Mouse (Mus musculus) T-helper 2 cell (primary cell): ENCODE data around the gene Atf7ip.

Experiments used
- in situ Hi-C: fragments of 300-600 bp; cut with MboI, MseI; formaldehyde crosslinking; loops from one replicate; pipeline ENCODE4 v1.15.1; 2025; ENCODE audit warnings: high pct_unique_total_duplicates

Atf7ip gene

DNA sequence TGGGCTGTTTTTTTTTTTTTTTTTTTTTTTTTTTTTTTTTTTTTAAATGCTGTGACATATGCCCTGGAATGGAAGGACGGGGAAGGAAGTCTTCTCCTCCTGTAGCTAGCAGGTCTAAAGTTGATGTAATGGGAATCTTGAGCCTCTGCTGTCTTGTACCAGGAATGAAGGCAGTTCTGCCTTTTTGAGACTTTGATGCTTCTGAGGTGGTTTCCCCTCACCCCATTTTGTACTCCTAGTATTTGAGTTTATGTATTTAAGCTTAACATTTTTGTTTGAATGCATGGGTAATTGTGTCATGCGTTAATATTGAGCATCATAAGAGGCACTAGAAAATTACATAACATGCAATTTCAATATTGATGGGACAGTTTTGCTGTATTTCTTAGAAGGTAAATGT is 14.4 kb downstream of the Atf7ip start:
- in situ Hi-C loops, result no loop called here

DNA sequence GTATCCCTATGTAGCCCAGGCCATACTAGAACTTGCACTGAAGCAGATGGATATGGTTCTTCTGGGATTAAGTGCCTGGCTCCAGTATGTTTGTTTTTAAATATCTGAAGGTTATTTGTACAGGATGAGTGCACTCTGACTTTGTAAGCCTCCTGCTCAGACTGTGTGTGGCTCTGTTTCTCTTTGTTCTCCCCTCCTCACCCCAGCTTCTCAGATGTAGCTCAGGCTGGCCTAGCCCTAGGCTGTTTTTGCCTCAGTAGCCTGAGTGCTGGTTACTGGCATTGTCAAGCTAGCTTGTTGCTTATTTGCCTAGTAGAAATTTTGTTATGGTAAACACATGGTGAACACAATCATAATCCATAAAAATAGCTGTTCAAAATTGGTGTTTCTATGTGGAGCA is 15.7 kb downstream of the Atf7ip start:
- in situ Hi-C loops, result no loop called here

DNA sequence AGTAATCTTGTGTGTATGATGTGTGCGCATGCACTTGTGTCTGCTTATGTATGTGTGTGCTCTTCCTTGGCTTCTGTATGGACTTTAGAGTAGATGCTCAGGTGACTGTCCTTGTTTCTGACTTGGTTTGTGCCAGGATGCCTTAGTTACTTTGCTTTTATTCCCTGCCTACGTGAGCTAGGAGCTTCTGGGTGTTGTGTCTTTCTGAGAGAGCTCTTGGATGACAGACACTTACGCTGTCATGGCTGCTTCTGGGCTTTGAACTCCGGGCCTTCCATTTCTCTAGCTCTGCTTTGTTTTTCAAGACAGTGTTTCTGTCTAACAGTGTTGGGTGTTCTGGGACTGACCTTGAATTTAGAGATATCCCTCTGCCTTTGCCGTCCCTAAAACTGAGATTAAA is 16.7 kb downstream of the Atf7ip start:
- in situ Hi-C loops, result no loop called here

DNA sequence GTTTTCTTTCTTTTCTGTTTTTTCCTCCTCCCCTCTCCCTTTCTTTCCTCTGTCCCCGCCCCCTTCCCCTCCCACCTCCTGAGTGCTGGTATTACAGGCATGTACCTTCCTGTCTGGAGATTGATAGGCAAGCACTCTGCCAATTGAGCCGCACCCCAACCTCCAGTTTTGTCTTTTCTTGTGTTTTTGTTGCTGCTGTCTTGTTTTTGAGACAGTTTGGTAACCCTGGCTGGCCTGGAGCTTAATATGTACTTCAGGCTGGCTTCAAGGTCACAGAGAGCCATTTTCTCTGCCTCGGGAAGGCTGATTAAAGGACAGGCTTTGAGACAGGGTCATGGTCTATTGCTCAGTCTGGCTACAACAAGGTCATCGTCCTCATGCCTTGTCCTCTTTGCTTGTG is 18.8 kb downstream of the Atf7ip start:
- in situ Hi-C loops, result no loop called here

DNA sequence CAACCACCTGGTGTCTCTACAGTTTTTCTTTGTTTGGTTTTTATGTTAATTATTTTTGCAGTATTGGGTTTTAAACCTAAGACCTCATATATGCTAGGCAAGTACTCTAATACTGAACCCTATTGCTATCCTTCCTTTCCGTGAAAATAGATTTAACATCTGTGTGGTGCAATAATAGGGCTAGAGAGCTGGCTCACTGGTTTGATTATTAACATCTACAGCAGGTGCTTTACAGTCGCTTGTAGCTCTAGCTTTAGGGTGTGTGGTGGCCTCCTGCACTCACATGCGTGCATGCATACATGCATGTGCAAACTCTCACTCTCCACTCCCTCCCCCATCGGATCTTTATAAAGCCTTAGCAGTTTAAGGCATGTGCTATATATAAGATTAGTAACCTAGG is 19.6 kb downstream of the Atf7ip start:
- in situ Hi-C loops, result no loop called here

DNA sequence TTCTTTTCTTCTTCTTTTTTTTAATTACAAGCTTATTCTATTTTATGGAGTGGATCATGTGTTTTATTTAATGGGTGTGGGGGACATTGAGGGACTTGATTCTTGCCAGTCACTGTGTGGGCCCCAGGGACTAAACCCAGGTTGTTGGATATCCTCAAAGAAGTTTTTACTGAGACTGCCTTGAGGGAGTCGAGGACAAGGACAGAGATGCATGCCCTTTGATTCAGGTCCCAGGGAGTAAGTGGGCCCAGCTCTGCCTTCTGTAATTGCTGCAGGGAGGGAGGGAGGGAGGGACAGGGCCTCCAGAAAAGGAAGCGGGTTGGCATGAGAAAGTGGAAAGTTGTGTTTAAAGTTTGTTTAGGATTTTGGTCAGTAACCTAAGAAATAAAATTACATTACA is 23.2 kb downstream of the Atf7ip start:
- in situ Hi-C loops, result no loop called here

DNA sequence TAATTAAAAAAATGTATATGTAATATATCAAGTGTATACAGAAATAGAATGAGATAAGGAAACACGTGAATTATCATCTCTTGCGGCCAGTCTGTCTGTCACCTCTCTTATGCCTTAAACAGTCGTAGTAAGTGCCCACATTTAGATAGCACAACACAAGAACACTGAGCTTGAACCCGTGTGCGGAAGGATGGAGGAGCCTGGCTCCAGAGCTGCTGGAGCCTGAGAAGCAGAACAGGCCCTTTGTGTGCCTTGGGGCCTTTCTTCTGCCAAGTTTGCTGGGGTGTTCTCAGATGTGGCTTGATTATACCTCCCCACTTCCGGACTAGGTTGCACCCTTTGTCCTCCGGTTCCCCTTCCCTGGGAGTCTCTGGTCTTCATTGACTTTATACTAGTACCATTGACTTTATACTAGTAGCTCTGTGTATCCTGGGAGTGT is 25.8 kb downstream of the Atf7ip start:
- in situ Hi-C loops, result no loop called here

DNA sequence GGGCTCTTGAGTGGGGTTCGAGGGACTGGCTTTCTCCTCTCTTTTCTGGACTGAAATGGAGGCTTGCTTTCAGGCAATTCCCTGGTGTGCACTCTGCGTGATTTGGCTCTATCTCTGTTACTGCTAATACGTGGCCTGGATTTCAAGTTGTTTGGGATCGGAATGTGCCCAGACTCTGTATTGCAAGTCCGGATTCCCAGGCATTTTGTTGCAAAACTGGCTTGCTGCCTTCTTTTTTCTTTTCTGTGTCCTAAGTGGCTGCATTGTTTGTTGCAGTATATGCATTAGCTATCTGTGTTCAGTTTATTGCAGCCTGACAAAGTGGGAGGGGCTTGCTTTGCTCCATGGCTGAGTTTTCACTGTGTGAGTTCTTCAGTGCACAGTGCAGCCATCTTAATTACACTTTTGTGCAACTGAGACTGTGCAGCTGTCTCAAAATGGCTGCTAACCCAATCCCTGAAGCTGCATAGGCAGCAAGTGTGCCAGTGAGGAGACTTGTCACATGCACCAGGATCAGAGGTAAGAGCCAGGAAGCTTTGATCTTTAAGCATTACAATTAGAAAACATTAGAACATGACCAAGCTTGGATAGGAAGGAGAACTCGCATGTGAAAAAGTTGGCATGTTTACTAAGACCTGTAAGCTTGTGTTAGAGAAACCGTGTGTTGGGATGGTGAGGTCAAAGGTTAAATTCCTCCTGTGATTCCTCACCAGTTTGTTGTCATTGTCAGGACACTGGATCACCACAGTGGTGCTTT is 26.7 kb downstream of the Atf7ip start:
- in situ Hi-C loops, result no loop called here

DNA sequence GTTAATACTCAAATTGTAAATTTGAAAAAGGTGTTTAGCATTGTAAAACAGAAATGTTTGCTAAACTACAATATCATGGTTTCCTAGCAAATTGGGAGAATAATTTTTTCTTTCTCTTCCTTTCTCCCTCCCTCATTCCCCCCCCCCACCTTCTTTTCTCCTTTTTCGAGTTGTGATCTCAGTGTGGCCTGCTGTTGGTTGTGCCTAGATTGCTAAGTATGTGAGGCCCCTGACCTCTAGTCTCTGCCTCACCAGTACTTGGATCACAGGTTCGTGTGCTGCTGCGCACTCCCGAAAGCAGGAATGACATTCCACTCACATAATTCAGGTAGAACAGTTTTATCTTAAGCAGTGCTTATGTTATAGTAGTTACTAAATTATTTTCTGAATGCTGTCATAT is 27.8 kb downstream of the Atf7ip start:
- in situ Hi-C loops, result no loop called here

DNA sequence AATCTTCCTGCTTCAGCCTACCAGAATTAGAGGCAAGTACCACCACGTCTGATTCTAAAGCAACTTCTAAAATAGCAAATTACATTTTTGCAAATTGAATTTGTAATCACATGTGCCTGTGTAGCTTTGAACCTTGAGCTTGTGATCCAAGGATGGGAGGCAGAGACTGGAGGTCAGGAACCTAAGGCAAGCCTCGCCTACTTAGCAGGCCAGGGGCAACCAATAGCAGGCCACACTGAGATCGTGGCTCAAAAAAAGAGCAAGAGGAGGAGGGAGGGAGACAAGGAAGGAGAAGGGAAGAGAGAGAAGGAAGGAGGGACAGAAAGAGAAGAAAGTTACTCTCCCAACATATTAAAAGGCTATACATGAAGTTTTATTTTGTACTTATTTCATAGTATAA is 28.5 kb downstream of the Atf7ip start:
- in situ Hi-C loops, result no loop called here

DNA sequence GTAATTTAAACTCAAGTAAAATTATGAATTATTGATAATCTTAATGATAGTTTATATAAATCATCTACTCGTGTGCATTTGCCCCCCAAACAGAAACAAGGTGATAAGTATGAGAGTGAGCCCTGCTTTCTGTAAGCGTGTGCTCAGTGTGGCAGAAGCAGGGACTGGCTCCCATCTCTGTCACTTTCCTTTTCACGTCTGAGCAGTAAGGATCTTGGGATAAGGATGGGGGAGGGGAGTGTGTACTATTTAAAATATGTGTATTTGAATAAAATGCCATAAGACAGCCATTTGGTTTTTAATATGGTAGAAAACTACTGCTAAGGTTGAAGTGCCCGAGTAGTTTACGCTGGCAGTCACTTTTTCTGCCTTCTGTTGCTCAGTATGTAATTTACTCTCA is 29.2 kb downstream of the Atf7ip start:
- in situ Hi-C loops, result no loop called here

DNA sequence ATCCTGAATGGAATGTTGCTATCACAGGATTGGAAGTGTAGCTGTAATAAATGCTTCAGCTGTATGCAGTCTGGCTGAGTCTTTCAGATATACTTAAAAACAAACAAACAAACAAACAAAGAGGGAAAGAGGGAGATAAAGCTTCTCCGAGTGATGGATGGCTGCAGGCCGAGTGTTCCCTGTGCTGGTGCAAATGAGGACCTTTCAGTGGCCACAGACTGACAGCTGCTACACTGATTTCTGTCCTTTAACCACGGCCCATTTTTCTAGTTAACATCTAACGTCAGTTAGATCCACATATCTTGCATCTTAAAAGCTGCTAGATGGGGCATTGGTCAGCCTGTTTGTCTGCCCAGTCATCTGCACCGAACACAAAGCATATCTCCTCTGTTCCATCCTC is 30.2 kb downstream of the Atf7ip start:
- in situ Hi-C loops, result no loop called here

DNA sequence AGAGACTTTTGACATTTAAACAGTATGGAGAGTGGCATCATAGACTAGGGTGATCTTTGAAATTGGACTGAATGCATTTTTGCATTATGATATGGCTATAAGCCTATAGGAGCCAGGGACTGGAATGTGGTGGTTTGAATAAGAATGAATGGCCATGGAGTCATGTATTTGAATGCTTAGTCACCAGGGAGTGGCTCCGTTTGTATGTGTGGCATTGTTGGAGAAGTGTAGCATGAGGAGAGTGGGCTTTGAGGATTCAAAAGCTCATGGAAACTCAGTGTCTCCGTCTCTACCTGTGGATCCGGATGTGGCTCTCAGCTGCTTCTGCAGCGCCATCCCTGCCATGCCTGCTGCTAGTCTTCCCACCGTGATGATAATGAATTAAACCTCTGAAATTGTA is 35.4 kb downstream of the Atf7ip start:
- in situ Hi-C loops, result no loop called here

DNA sequence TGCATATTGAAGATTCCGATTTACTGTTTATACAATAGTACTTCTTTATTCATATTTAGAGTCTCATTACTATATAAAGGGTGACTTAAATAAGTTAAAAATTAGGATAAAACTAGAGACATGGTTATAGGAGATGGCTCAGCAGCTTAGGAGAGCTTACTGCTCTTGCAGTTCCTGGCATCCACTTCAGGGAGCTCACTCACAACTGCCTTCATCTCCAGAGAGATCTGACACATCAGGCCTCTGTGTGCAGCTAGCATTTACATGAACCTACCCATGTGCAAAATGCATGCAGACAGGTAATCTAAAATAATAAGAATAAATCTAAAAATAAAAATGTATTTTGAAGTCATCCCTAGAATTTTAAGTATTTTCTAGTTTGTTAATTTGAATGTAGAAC is 36.1 kb downstream of the Atf7ip start:
- in situ Hi-C loops, result no loop called here

DNA sequence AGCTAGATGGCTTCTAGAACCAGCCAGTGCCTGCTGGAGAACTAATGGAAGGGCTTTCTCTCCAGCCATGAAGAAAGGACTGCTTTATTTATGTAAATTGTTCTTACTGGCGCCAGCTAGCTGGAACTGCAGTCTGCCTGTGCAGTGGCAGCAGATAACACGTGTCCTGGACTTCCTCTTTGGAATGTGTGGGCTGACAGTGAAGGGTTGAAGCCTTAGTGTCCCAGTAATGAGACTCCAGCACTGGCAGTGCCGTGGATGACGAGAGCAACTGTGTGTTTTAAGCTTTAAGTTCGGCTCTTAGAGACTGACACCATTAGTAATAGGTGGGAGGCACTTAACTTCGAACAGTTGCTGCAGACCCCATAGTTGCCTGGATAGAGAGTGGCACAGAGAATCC is 37.2 kb downstream of the Atf7ip start:
- in situ Hi-C loops, result no loop called here

DNA sequence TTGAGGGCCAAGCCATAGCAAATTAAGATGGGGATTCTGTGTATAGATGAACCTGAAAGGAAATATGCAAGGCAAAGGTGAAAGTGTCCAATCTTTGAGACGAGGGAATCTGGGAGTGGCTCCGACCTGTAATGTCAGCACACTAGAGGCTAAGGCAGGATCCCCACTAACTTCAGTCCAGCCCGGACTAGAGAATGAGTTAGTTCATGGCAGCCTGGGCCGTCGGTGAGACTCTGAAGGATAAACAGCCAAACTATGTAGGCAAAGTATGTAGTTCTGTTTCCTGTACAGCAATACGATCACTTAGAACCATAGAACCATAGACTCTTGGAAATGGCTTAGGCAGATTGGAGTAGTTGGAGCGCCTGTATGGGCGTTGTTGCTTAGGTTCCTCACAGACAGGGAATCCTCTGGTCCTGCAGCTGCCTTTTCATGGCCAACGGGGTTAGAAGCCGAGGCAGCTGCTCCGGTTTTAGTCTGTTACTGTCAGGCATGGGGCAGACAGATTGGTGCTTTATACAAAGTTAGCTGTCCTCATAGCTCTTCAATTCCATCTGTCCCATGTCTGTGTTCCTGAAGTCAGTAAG is 39.4 kb downstream of the Atf7ip start:
- in situ Hi-C loops, result no loop called here

DNA sequence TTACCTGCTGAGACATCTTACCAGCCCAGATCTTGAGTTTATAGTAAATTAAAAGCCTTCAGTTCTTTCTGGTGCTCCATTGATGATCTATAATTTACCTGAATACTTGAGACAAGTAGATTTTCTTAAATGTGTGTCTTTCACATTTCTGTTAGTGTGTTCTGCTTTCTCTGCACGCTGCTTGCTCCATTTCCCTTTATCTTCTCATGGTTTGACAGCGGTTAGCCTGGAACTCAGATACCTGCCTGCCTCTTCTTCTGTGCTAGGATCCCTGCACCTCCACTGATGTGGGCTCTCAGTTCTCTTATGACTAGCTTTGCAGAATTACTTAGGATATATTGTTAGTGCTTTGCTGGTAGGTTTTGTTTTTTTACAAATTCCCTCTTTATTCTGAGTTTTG is 40.3 kb downstream of the Atf7ip start:
- in situ Hi-C loops, result no loop called here

DNA sequence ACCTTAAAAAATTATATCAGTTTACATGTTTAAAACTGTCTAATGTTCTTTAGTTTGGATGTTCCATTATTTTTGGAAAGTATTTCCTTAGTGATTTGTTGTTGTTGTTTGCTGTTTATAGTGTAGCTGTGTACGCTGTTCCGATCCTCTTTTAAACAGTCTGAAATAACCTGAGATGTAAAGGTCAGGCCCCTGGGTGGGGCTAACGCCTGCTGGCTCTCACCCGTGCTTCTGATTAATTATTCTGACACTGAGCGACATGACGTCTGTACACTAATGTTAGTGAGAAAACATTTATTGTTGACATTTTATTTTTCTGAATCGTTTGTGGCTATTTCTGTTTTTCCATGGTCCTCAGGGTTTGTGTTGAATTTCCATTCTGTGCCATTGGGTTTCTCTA is 41.0 kb downstream of the Atf7ip start:
- in situ Hi-C loops, result no loop called here

DNA sequence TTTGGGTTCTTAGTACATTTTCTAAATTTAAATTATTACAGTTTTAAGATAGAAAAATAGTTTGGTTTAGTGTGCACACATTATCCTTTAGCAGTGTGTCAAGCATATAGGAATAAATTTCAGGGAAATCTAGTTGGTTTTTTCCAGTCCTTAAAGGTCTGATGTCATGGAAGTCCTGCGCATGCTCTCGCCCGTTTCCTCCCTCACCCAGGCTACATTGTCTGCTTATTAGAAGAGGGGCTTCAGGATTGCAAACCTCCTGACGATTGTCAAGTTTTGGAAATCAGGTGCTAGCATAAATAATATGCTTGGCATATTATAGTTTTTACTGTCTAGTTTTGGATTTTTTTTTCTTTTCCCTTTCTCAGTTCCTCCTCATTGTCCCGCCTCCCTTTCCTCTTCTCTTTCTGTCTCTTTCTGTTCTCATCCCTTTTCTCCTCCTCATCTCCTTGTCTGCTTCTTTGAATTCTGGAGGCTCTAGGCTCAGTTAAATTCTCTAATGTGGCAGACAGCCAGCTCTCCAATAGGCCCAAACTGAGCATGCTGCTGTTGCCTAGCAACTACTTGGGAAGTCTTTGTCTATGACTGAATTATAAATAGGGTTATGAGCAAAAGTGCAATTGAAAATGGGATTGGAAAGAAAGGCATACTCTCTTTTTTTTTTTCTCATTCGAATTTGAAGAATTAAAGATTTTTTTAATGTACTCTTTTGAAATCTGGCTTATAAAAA is 42.2 kb downstream of the Atf7ip start:
- in situ Hi-C loops, result no loop called here

DNA sequence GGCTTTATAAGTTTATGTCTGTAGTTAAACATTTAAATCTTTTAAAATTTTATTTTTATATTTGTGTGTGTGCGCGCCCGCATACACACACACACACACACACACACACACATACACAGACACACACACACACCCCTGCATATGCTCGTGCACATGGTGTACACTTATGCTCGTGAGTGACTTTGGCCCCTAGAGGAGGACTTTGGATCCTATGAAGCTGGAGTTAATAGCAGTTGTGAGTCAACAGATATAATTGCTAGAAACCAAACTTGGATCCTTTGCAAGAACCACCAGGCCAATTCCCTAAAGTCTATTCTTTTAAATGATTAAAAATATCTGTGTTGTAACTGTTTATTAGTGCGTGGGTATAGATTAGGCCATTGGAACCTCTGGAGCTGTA is 42.8 kb downstream of the Atf7ip start:
- in situ Hi-C loops, result no loop called here

DNA sequence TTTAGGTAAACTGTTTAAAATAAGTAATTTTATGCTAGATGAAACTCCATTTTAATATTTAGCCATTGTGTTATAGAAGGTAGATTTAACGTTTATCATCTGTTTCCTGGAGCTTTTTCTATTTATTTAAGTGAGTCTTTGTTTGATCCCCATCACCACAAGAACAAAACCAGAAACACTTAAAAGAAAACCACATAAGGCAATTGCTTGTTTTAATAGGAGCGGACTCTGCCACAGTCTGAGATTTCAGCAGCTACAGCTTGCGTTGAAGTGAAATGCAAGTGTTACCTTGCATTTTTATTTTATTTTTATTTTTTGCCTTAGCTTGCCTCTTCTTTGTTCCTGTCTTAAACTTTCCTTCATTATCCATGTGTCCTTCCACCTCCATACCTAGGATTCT is 43.6 kb downstream of the Atf7ip start:
- in situ Hi-C loops, result no loop called here

DNA sequence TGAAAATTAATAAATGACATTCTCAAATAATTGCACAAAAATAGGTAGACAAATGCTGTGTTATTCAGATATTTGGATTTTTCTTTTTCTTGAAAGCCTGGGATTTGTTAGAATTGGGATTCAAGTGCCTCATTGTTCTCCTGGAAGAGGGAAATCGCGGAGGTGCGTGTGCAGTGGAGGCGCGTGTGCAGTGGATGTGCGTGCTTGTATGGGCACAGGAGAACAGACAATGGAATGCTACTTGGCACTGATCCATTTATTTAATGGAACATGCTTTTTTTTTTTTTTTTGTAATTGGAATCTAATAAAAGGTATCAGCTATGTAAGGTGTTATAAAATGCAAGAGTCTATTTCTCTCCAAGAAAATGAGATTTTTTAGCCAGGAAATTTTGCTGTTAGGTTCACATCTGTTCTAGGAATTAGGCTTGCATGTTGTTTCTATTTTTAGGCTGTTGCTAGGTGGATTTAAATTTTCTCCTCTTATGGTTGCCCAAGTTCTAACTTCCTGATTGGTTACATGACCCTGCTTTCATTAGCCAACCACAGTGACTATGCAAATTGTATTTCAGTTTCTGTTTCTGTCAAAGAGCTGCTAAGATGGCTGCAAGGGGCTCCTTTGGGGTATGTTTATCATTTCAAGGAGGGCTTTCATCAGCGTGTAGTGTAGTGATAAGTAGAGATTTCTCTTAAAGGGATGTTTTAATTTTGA is 44.8 kb downstream of the Atf7ip start:
- in situ Hi-C loops, result no loop called here
